Mouse (Mus musculus) T-cell, adult 66 days (primary cell): ENCODE data around the gene Vmn1r158. TPM values are rescaled to one million over a fixed set of nuclear protein-coding genes. Genes with fewer than 3 reads are reported as not detected.

Experiments
- total RNA-seq, 2 experiments: library from RNA; stranded (reverse); gene quantifications; 3 replicates in 1 of 2; 4 replicates in 1 of 2; pipeline ENCODE4 v1.2.4; 2023

The Vmn1r158 gene
- not detected for total RNA-seq

DNA sequence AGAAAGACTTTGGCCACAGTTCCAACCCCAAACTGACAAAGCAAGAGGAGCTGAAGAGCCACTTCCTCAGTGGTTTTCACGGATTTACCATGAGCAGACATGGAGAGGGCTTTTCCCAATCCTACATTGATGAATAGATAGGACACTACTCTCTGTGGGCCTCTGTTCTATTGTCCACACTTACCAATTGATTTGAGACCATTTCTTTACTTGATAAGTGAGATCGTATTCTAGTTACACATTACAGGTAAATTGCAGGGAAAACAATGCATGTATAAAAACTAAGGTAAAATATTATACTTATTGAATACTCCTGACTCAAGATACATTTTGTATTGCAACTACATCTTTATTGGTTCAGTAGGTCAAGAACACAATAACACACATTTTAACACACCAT lies at the start of gene Vmn1r158:
TSS of gene Vmn1r158 (minus strand) at position 101 of the 400 bp plus-strand sequence.

DNA sequence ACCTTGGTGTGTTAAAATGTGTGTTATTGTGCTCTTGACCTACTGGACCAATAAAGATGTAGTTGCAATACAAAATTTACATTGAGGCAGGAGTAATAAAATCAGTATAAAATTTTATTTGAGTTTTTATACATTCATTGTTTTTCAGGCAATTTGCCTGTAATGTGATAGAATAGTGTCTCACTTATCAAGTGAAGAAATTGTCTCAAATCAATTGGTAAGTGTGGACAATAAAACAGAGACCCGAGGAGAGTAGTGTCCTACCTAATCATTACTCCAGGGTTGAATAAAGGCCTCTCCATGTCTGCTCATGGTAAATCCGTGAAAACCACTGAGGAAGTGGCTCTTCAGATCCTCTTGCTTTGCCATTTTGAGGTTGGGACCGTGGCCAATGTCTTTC lies 29.2 kb downstream of the Vmn1r158 start, which contains the start of gene Vmn1r157:
TSS of gene Vmn1r157 (plus strand) at position 301 of the 400 bp plus-strand sequence.

Other genes starting within 250 kb of the Vmn1r158 start
- not detected for gene Gm4201, start 225.4 kb downstream of the Vmn1r158 start, total RNA-seq
- gene Gm4565, start 202.7 kb downstream of the Vmn1r158 start, total RNA-seq = not detected
- gene Vmn1r155, start 132.8 kb downstream of the Vmn1r158 start, total RNA-seq = not detected
- gene Gm8693, start 98.5 kb downstream of the Vmn1r158 start, total RNA-seq = not detected
- gene Gm4567, start 71.1 kb downstream of the Vmn1r158 start, total RNA-seq = not detected
- gene Vmn1r157, start 29.1 kb downstream of the Vmn1r158 start, total RNA-seq = not detected
- gene Vmn1r159, start 52.8 kb upstream of the Vmn1r158 start, total RNA-seq = not detected
- not detected for gene Vmn1r160, start 80.4 kb upstream of the Vmn1r158 start, total RNA-seq
- not detected for gene Gm4214, start 193.9 kb upstream of the Vmn1r158 start, total RNA-seq
- not detected for gene Gm4216, start 229.1 kb upstream of the Vmn1r158 start, total RNA-seq